Mouse (Mus musculus): ENCODE results near the gene Aoc2. TPM values are rescaled to one million over a fixed set of nuclear protein-coding genes. Genes with fewer than 3 reads are reported as not detected.

The Aoc2 gene
- total and polyA plus RNA-seq, 3 experiments, result 3.6 to 10.7 (median 5.5) TPM

DNA sequence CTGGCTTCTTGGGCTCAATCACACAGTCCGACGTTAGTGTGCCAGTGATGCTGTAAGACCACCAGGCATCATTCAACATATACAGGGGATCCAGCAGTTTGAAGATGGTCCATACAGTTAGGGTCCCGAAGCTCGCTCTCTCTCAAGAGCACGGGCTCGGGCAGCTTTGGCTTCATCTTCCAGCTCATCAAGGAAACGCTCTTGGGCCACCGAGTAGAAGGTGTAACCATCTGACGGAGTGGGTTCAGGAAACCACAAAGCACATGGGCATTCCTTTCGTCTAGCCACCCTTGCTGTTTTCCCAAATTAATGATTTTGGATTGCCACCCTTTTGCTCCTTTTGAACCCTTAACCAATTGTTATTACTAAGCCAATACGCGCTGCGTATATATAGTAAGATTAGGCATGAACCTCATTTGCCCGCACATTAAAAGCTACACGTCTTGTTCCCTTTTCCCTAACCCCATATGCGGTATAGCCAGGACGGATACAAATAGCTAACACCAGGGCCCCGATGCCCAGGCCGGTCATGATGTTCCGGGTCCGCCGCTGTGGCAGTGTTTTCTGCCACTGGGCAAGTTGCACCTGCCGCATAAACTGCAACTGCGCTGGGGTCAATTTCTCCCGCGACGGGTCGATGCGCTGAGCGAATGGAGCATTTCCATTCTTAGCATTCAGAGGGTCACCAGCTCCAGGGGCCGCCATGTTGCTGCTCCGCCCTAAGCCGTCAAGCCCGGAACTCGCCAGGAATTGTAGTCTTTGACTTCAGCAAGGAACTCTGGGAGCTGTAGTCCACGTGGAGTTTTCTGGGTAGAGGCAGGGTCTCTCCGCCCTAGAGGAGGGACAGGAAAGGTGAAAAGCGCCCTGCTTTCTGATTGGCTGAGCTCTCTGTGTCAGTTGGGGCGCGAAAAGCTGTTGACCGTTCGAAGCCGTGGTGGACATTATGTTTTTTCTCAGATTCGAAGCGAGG lies 46.4 kb upstream of the Aoc2 start, which contains the start of the genes Cntd1 and Coa3:
TSS of gene Cntd1 (plus strand) at position 790 of the 970 bp plus-strand sequence.
TSS of gene Coa3 (minus strand) at position 892 of the 970 bp plus-strand sequence.
- Histone ChIP-seq H3K79me2 (replicated peaks; ENCODE audit: control insufficient read depth, extremely low read depth, insufficient read depth, poor library complexity, severe bottlenecking) (no peaks in the 10 kb centered on the region; the same call in 1 of the 2 replicates), H3K36me3 (replicated peaks in 1 of 2; ENCODE audit: control insufficient read depth in 1 of 2, insufficient read depth in 1 of 2, low read length in 1 of 2) (peaks cover 14 to 43% of the 10 kb centered on the region in 2 experiments), H3K27me3 (replicated peaks) (no peaks in the 10 kb centered on the region), H3K4me1 (ENCODE audit: control insufficient read depth in 1 of 2, insufficient read depth in 2 of 2) (peaks cover 13 to 42% of the 10 kb centered on the region in 2 experiments), H3K9me3 (replicated peaks; ENCODE audit: low read length) (no peaks in the 10 kb centered on the region), H3K4me3 (replicated peaks in 1 of 3; ENCODE audit: low read depth in 2 of 3, low read length in 2 of 3, poor library complexity in 1 of 3) (peak within 1 kb of the TSS; percentile 77 to 91 (median 82)), H3K9ac (ENCODE audit: insufficient read depth, low read depth) (peak within 1 kb of the TSS; percentile 66), H3K4me2 (ENCODE audit: insufficient read depth, low read depth, poor library complexity, severe bottlenecking) (peak within 1 kb of the TSS; percentile 60), H3K27ac (ENCODE audit: insufficient read depth, low read depth) (peak within 1 kb of the TSS; percentile 37; the same call in 1 of the 2 replicates)
- in situ Hi-C loops (cut with MboI; ENCODE audit: low pct_ligation_motif_present, low pct_unique_long_range_greater_than_20kb, low sequenced_read_pairs), result no loop called here
- DNase-seq (ENCODE audit: extremely low read depth), result peak; percentile 96
- dilution Hi-C loops (cut with MboI; ENCODE audit: extremely low pct_ligation_motif_present, extremely low pct_unique_long_range_greater_than_20kb, low sequenced_read_pairs), result no loop called here
- TF ChIP-seq POLR2AphosphoS2 (IDR thresholded peaks at IDR 0.05; ENCODE audit: low read depth, low read length) (no peak; the same call in 1 of the 2 replicates), JUND (conservative IDR thresholded peaks at IDR 0.05; ENCODE audit: low read depth, low read length) (peak; percentile 37; the same call in 1 of the 2 replicates), MYC (IDR thresholded peaks at IDR 0.05; ENCODE audit: low read depth, low read length) (peak; percentile 90), MEF2A (IDR thresholded peaks at IDR 0.05; ENCODE audit: borderline replicate concordance, low read depth, low read length) (peak; percentile 73; the same call in 1 of the 2 replicates), KAT2A (IDR thresholded peaks at IDR 0.05; ENCODE audit: insufficient replicate concordance, low read length) (peak; percentile 98), SIN3A (IDR thresholded peaks at IDR 0.05; ENCODE audit: low read length) (peak; percentile 91), CHD1 (IDR thresholded peaks at IDR 0.05; ENCODE audit: low read depth, low read length) (no peak), MAX (IDR thresholded peaks at IDR 0.05; ENCODE audit: low read length) (peak; percentile 99), BHLHE40 (IDR thresholded peaks at IDR 0.05; ENCODE audit: low read depth, low read length) (no peak), ZNF384 (IDR thresholded peaks at IDR 0.05; ENCODE audit: low read depth, low read length) (no peak), RAD21 (IDR thresholded peaks at IDR 0.05; ENCODE audit: low read depth, low read length) (no peak), PAX5 (IDR thresholded peaks at IDR 0.05; ENCODE audit: low read length) (no peak), UBTF (IDR thresholded peaks at IDR 0.05; ENCODE audit: low read depth, low read length) (no peak), NRF1 (IDR thresholded peaks at IDR 0.05; ENCODE audit: low read depth, low read length) (peak; percentile 59), CHD2 (IDR thresholded peaks at IDR 0.05; ENCODE audit: low read length) (peak; percentile 81), RCOR1 (conservative IDR thresholded peaks at IDR 0.05; ENCODE audit: low read depth, low read length) (no peak), NELFE (IDR thresholded peaks at IDR 0.05; ENCODE audit: low read depth, low read length) (peak; percentile 93), GABPA (IDR thresholded peaks at IDR 0.05; ENCODE audit: insufficient replicate concordance, low read depth, low read length) (peak; percentile 74; the same call in 1 of the 2 replicates), MAZ (IDR thresholded peaks at IDR 0.05; ENCODE audit: low read depth, low read length) (peak; percentile 62; the same call in 1 of the 2 replicates), USF1 (IDR thresholded peaks at IDR 0.05; ENCODE audit: low read depth, low read length) (peak; percentile 22; the same call in 1 of the 2 replicates), ELF1 (IDR thresholded peaks at IDR 0.05; ENCODE audit: low read depth, low read length) (peak; percentile 98), JUN (IDR thresholded peaks at IDR 0.05; ENCODE audit: insufficient read depth, low read depth, low read length) (no peak), ZKSCAN1 (IDR thresholded peaks at IDR 0.05; ENCODE audit: borderline replicate concordance, low read depth, low read length) (no peak), CTCF (conservative IDR thresholded peaks at IDR 0.05 in 1 of 2, IDR thresholded peaks at IDR 0.05 in 1 of 2; ENCODE audit: low read depth in 2 of 2, low read length in 2 of 2) (no peak), IRF4 (IDR thresholded peaks at IDR 0.05; ENCODE audit: low read depth, low read length) (0 out of 2 replicates have a peak, but pooled peaks have one; percentile 59), ETS1 (conservative IDR thresholded peaks at IDR 0.05; ENCODE audit: low read depth, low read length) (peak; percentile 33; the same call in 1 of the 2 replicates), HCFC1 (IDR thresholded peaks at IDR 0.05; ENCODE audit: low read depth, low read length) (peak; percentile 99), E2F4 (IDR thresholded peaks at IDR 0.05; ENCODE audit: insufficient replicate concordance, low read depth, low read length) (peak; percentile 92; the same call in 1 of the 2 replicates), ZC3H11A (IDR thresholded peaks at IDR 0.05; ENCODE audit: low read depth, low read length) (no peak), EP300 (IDR thresholded peaks at IDR 0.05; ENCODE audit: low read length) (no peak), USF2 (conservative IDR thresholded peaks at IDR 0.05; ENCODE audit: low read depth, low read length) (peak; percentile 60; the same call in 1 of the 2 replicates), MXI1 (IDR thresholded peaks at IDR 0.05; ENCODE audit: low read depth, low read length) (peak; percentile 86), SMC3 (IDR thresholded peaks at IDR 0.05; ENCODE audit: low read depth, low read length) (no peak), TBP (conservative IDR thresholded peaks at IDR 0.05; ENCODE audit: low read depth, low read length) (peak; percentile 85), ZMIZ1 (IDR thresholded peaks at IDR 0.05; ENCODE audit: low read depth, low read length) (peak; percentile 85), MAFK (IDR thresholded peaks at IDR 0.05; ENCODE audit: insufficient replicate concordance, low read length) (no peak), TCF12 (IDR thresholded peaks at IDR 0.05; ENCODE audit: low read depth, low read length) (peak; percentile 88)
